Mouse (Mus musculus) subcutaneous adipose tissue, adult 2 months (tissue): ENCODE results near the gene Thap7. TPM values are rescaled to one million over a fixed set of nuclear protein-coding genes. Genes with fewer than 3 reads are reported as not detected.

ENCODE experiments used
- polyA plus RNA-seq: library from polyadenylated mRNA; depleted of rRNA; stranded (reverse); fragments of >200 nt; gene quantifications from 2 replicates; pipeline ENCODE4 v1.2.3, GENCODE M21; 2012; ENCODE audit warnings: low replicate concordance; rRNA removed

Gene Thap7
- 58.8 and 101 TPM in 2 replicates for polyA plus RNA-seq

DNA sequence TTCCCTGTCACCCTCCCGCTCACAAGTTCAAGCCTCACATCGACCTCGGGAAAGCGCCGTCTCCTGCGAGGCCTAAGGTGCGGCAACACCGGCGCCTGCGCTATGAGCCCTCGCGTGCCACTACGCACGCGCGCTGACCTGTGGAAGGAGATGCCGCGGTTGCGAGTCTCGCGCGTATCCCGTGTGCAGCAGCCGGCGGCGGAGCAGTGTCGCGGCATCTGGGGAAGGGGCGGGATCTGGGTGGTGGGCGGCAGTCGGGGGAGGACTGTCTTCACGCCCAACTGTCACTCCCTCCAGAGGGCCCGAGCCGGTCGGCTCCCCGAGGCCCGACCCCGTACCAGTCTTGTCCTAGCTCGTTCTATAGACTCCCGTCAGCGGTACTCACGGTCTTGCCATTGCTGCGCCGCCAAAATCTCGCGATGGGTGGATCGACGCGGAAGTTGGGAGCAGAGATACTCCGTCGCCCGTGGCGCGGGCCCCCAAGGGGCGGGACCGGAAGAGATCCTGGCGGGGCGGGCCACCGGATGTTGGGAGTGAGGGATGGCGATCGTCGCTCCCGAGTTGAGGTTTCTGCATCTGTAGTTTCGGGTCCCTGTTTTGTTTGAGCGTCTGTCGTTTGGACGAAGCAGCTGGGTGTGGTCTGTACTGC, at the start of gene Thap7:
TSS of gene Thap7 (minus strand) at position 497 of the 649 bp plus-strand sequence.

DNA sequence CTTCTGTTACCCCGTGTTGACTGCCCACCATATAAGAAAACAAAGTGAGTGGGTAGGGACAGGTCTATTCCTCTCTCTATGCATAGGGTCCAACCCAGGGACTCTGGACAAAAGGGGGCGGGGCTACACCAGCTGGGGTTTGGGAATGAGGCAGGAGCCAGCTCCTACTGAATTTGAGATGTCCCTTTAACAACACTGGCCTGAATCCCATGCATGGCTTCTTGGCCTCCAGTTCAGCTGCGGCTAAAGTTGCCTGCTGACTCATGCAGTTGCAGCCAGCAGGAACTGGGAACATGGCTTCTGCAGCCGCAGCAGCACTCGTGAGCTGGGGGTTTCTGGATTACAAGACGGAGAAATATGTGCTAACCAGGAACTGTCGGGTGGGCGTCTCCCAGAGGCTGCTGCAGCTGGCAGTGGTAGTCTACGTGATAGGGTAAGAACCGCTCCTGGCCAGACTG, 30.8 kb upstream of the Thap7 start, which contains the start of gene P2rx6:
TSS of gene P2rx6 (plus strand) at position 135 of the 458 bp plus-strand sequence.

DNA sequence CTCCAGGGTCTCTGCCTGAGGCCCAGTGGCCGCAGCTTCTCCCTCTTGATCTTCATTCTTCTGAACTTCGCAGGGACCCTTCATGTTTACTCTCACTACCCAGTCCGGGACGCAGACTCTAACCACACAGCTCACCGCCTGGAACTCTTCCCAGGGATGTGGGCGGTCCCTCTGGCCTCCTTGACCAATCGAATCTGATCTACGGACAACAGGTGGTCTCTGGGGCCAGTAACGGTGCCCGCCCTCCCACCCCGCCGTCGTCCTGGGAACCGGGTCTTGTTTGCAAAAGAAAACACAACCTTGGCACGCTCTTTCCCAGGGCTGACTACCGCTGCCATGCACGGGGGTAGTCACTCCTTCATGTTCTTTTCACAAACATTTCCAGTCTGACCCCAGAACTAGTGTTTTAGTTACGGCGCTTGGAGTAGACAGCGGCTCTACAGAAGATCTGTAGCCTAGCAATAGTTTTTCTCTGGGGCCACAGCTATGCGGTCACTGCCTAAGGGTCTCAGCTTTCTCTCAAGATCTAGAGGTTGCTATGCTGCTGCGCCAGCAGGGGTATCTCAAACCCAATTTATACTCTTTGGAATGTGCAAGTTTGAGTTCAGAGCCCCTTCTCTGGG, 30.3 kb upstream of the Thap7 start, which contains the start of gene Lrrc74b:
TSS of gene Lrrc74b (minus strand) at position 120 of the 623 bp plus-strand sequence.

DNA sequence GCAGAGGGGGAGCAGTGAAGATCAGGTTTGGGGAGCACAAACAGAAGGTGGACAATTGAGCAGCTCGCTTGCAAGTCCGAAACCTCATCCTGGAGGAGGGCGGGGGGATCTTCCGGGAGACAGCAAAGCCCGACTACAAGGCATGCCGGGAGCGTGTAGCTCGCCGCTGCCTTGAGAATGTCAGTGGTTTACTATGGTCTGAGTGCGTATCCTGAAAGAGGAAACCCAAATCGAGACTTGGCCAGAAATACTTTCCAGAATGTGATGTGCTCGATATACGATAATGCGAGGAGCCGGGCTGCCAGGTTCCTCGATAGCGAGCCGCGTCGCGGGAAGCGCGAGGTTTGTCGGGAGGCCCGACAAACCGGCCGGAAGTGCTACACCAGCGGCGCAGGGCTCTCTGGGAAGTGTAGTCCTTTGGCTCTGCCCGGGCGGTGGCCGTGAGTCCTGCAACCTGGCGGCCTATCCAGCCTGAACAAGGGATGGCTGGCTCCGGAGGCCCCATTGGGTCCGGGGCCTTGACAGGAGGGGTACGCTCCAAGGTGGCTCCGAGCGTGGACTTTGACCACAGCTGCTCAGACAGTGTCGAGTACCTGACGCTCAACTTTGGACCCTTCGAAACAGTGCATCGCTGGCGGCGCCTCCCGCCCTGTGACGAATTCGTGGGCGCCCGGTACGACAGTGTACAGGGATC, 22.2 kb downstream of the Thap7 start, which contains the start of gene Lztr1:
TSS of gene Lztr1 (plus strand) at position 143 of the 694 bp plus-strand sequence.

DNA sequence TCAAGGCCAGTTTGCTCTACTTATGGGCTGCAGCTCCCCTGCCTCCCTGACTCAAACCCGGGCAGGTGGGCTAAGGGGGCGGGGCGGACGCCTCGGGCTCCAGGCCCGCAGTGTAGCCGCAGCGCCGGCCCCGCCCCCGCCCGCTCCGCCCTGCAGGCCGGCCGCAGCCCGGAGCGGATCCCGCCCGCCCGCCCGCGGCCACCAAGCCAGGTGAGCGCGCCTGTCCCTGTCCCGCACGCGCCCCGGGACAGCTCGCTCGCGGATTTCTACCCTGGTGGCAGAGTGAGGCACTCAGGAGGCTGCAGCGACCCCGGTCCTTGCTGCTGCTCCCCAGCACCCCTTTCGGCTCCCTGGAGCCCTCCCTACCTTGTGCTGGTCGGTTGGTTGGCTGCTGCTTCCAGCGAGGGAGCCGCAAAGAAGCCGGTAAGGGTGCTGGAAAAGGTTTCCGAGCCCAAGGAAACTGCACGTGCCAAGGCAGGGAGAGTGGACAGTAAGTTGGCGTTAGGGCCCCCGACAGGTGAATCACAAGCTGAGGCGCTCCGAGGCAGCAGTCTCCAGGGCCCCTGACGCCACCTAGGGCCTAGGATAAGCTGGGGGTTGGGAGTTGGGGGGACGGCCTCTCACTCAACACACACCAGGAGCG, 41.3 kb downstream of the Thap7 start, which contains the start of gene Aifm3:
TSS of gene Aifm3 (plus strand) at position 143 of the 643 bp plus-strand sequence.

Other genes with a start within 250 kb of the Thap7 start
- gene Serpind1, start 199.8 kb downstream of the Thap7 start, polyA plus RNA-seq = 0.24 and 0.80 TPM in 2 replicates
- 8.2 and 8.6 TPM in 2 replicates for gene Snap29, start 125.2 kb downstream of the Thap7 start, polyA plus RNA-seq
- 80.1 and 84.9 TPM in 2 replicates for gene Pi4ka, start 124.8 kb downstream of the Thap7 start, polyA plus RNA-seq
- 28.3 and 53.1 TPM in 2 replicates for gene Crkl, start 79.1 kb downstream of the Thap7 start, polyA plus RNA-seq
- gene Aifm3, start 41.5 kb downstream of the Thap7 start, polyA plus RNA-seq = 0.24 and 0.90 TPM in 2 replicates
- gene Lztr1, start 22.4 kb downstream of the Thap7 start, polyA plus RNA-seq = 255 and 288 TPM in 2 replicates
- 0.33 and 4.0 TPM in 2 replicates for gene Lrrc74b, start 30.1 kb upstream of the Thap7 start, polyA plus RNA-seq
- 9.4 and 30.5 TPM in 2 replicates for gene P2rx6, start 30.7 kb upstream of the Thap7 start, polyA plus RNA-seq
- gene Slc7a4, start 52.1 kb upstream of the Thap7 start, polyA plus RNA-seq = 2.4 and 19.4 TPM in 2 replicates
- gene Smpd4, start 88.2 kb upstream of the Thap7 start, polyA plus RNA-seq = 61.2 and 90.0 TPM in 2 replicates
- gene Ccdc74a, start 115.3 kb upstream of the Thap7 start, polyA plus RNA-seq = 1.4 and 3.2 TPM in 2 replicates
- gene Med15, start 201.8 kb upstream of the Thap7 start, polyA plus RNA-seq = 78.1 and 93.2 TPM in 2 replicates
- 91.2 and 128 TPM in 2 replicates for gene Klhl22, start 228.5 kb upstream of the Thap7 start, polyA plus RNA-seq